Mouse (Mus musculus): ENCODE results near the gene Dguok. TPM values are rescaled to one million over a fixed set of nuclear protein-coding genes. Genes with fewer than 3 reads are reported as not detected.
A peak's percentile ranks its signal among the peaks of the same experiment; 100 is the strongest.

Dguok gene
- polyA plus RNA-seq, 1 experiment, result 66.6 TPM

- peak; percentile 11 for DNase-seq (ENCODE audit: low read depth)
- no peak for TF ChIP-seq POLR2A (IDR thresholded peaks at IDR 0.05; ENCODE audit: borderline replicate concordance, extremely low read depth, insufficient read depth, insufficient read length, poor library complexity, severe bottlenecking)
Measured at GRCm38 (mm10) chr6:83496753-83497710, 9.7 kb downstream of the Dguok start.

GRCm38 (mm10) chr6:83496009-83496752 lies 10.6 kb downstream of the Dguok start:
- TF ChIP-seq CTCF (IDR thresholded peaks at IDR 0.05; ENCODE audit: borderline replicate concordance, extremely low read depth, insufficient read depth, insufficient read length) (no peak), POLR2A (IDR thresholded peaks at IDR 0.05; ENCODE audit: borderline replicate concordance, extremely low read depth, insufficient read depth, insufficient read length, poor library complexity, severe bottlenecking) (no peak)
- peak; percentile 46 for DNase-seq (ENCODE audit: low read depth)

GRCm38 (mm10) chr6:83490622-83491021 lies 16.1 kb downstream of the Dguok start:
- TF ChIP-seq POLR2A (IDR thresholded peaks at IDR 0.05; ENCODE audit: borderline replicate concordance, extremely low read depth, insufficient read depth, insufficient read length, poor library complexity, severe bottlenecking) (no peak), CTCF (IDR thresholded peaks at IDR 0.05; ENCODE audit: borderline replicate concordance, extremely low read depth, insufficient read depth, insufficient read length) (no peak)

GRCm38 (mm10) chr6:83488200-83488599 lies 18.6 kb downstream of the Dguok start:
- TF ChIP-seq POLR2A (IDR thresholded peaks at IDR 0.05; ENCODE audit: borderline replicate concordance, extremely low read depth, insufficient read depth, insufficient read length, poor library complexity, severe bottlenecking) (no peak), CTCF (IDR thresholded peaks at IDR 0.05; ENCODE audit: borderline replicate concordance, extremely low read depth, insufficient read depth, insufficient read length) (no peak)
- no peak for DNase-seq (ENCODE audit: low read depth)

More at GRCm38 (mm10) chr6:83490622-83491021, 16.1 kb downstream of the Dguok start:
- DNase-seq (ENCODE audit: low read depth), result no peak

- TF ChIP-seq CTCF (IDR thresholded peaks at IDR 0.05; ENCODE audit: borderline replicate concordance, extremely low read depth, insufficient read depth, insufficient read length) (no peak), POLR2A (IDR thresholded peaks at IDR 0.05; ENCODE audit: borderline replicate concordance, extremely low read depth, insufficient read depth, insufficient read length, poor library complexity, severe bottlenecking) (no peak)
- DNase-seq (ENCODE audit: low read depth), result no peak
Measured at GRCm38 (mm10) chr6:83487298-83487697, 19.5 kb downstream of the Dguok start.

- TF ChIP-seq CTCF (IDR thresholded peaks at IDR 0.05; ENCODE audit: borderline replicate concordance, extremely low read depth, insufficient read depth, insufficient read length), result no peak
- TF ChIP-seq POLR2A (IDR thresholded peaks at IDR 0.05; ENCODE audit: borderline replicate concordance, extremely low read depth, insufficient read depth, insufficient read length, poor library complexity, severe bottlenecking), result no peak
- DNase-seq (ENCODE audit: low read depth), result peak; percentile 78
Measured at GRCm38 (mm10) chr6:83485854-83486253, 20.9 kb downstream of the Dguok start.

GRCm38 (mm10) chr6:83483776-83484175 lies 23.0 kb downstream of the Dguok start:
- no peak for DNase-seq (ENCODE audit: low read depth)

GRCm38 (mm10) chr6:83482418-83483085 lies 24.2 kb downstream of the Dguok start:
- DNase-seq (ENCODE audit: low read depth), result no peak
- TF ChIP-seq POLR2A (IDR thresholded peaks at IDR 0.05; ENCODE audit: borderline replicate concordance, extremely low read depth, insufficient read depth, insufficient read length, poor library complexity, severe bottlenecking) (no peak), CTCF (IDR thresholded peaks at IDR 0.05; ENCODE audit: borderline replicate concordance, extremely low read depth, insufficient read depth, insufficient read length) (no peak)

More at GRCm38 (mm10) chr6:83483776-83484175, 23.0 kb downstream of the Dguok start:
- TF ChIP-seq CTCF (IDR thresholded peaks at IDR 0.05; ENCODE audit: borderline replicate concordance, extremely low read depth, insufficient read depth, insufficient read length), result no peak
- no peak for TF ChIP-seq POLR2A (IDR thresholded peaks at IDR 0.05; ENCODE audit: borderline replicate concordance, extremely low read depth, insufficient read depth, insufficient read length, poor library complexity, severe bottlenecking)

GRCm38 (mm10) chr6:83480019-83480655 lies 26.6 kb downstream of the Dguok start:
- TF ChIP-seq CTCF (IDR thresholded peaks at IDR 0.05; ENCODE audit: borderline replicate concordance, extremely low read depth, insufficient read depth, insufficient read length) (no peak), POLR2A (IDR thresholded peaks at IDR 0.05; ENCODE audit: borderline replicate concordance, extremely low read depth, insufficient read depth, insufficient read length, poor library complexity, severe bottlenecking) (no peak)
- no peak for DNase-seq (ENCODE audit: low read depth)

GRCm38 (mm10) chr6:83479193-83479592 lies 27.6 kb downstream of the Dguok start:
- no peak for TF ChIP-seq POLR2A (IDR thresholded peaks at IDR 0.05; ENCODE audit: borderline replicate concordance, extremely low read depth, insufficient read depth, insufficient read length, poor library complexity, severe bottlenecking)
- TF ChIP-seq CTCF (IDR thresholded peaks at IDR 0.05; ENCODE audit: borderline replicate concordance, extremely low read depth, insufficient read depth, insufficient read length), result no peak
- DNase-seq (ENCODE audit: low read depth), result no peak
